ENCODE assay signal across 9 mouse cellular contexts in the genomic region with DNA sequence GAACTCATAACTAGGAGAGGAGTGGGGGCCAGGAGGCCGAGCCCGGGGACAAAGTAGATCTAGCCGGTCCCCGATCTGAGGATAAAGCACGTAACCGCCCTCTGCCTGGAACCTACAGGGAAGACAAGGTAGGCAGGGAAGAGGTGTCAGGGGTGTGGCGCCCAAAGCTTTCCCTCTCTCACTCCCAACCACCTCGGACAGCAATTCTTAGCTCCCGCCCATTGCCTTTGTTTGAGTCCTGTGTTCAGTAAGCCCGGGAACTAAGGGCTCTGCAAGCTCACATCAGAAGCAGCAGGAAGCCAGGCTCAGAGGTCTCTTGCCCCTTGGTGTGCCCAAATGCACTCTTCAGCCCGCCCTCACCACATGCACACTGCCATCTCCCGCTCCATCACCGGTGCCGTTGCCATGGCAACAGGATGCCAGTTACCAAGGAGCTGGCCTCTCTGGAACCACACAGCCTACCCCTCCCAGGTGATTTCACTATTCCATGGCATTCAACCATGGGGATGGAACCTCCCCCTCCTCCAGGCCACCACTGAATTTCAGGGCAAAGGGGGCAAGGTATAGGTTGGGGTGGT. TPM values are rescaled to one million over a fixed set of nuclear protein-coding genes. Genes with fewer than 3 reads are reported as not detected.
DNase-seq lines count a peak whose midpoint lies in the region; ATAC-seq lines count a peak whose summit lies in the region.
"Had no signal": no experiment of that assay in that cellular context is flagged by ENCODE, and none has a peak within 500 bp of the region (broad histone marks: within the 10 kb centered on the region; RNA-seq: fewer than 3 reads in every experiment).

No protein-coding gene starts in this region.

- no peak for DNase-seq in heart, embryonic 10.5 days (ENCODE audit: low spot score)
- no peak for DNase-seq in heart, postnatal 4 days
- DNase-seq in ZHBTc4 (ENCODE audit: low read depth, low spot score) = peak; percentile 84
- DNase-seq in midbrain, embryonic 10.5 days (ENCODE audit: low spot score) = peak; percentile 70
- no peak for DNase-seq in B cell, adult 2 months
- no peak for DNase-seq in ovary, postnatal 10 days (ENCODE audit: low spot score)

- peaks cover 91% of the 10 kb centered on the region for H3K4me1 ChIP-seq in heart, embryonic 10.5 days
- peaks cover 78% of the 10 kb centered on the region for H3K4me1 ChIP-seq in forebrain, embryonic 15.5 days
- peaks cover 100% of the 10 kb centered on the region for H3K4me1 ChIP-seq in midbrain, embryonic 10.5 days
- peaks cover 27% of the 10 kb centered on the region for H3K4me1 ChIP-seq in intestine, embryonic 15.5 days (replicated peaks)

- H3K9me3 ChIP-seq in heart, embryonic 10.5 days = no peaks in the 10 kb centered on the region
- H3K9me3 ChIP-seq in forebrain, embryonic 15.5 days = no peaks in the 10 kb centered on the region
- no peaks in the 10 kb centered on the region for H3K9me3 ChIP-seq in midbrain, embryonic 10.5 days (replicated peaks)
- H3K9me3 ChIP-seq in intestine, embryonic 15.5 days = no peaks in the 10 kb centered on the region

- H3K9ac ChIP-seq in forebrain, embryonic 15.5 days (replicated peaks) = peak overlapping the region; percentile 47
- H3K9ac ChIP-seq in intestine, embryonic 15.5 days = no peak overlapping the region

- H3K27me3 ChIP-seq in heart, embryonic 10.5 days (ENCODE audit: insufficient read depth, poor library complexity, severe bottlenecking) = peaks cover 17% of the 10 kb centered on the region
- no peaks in the 10 kb centered on the region for H3K27me3 ChIP-seq in forebrain, embryonic 15.5 days
- H3K27me3 ChIP-seq in midbrain, embryonic 10.5 days (ENCODE audit: low read depth, poor library complexity, severe bottlenecking) = peaks cover 7% of the 10 kb centered on the region
- no peaks in the 10 kb centered on the region for H3K27me3 ChIP-seq in intestine, embryonic 15.5 days (replicated peaks)

- peak overlapping the region; percentile 76 for H3K4me3 ChIP-seq in heart, embryonic 10.5 days
- peak overlapping the region; percentile 79 for H3K4me3 ChIP-seq in forebrain, embryonic 15.5 days
- peak overlapping the region; percentile 94 for H3K4me3 ChIP-seq in midbrain, embryonic 10.5 days
- no peak overlapping the region for H3K4me3 ChIP-seq in intestine, embryonic 15.5 days (replicated peaks)

- no peak for ATAC-seq in forebrain, embryonic 15.5 days (replicated peaks)
- ATAC-seq in intestine, embryonic 15.5 days = no peak
- ATAC-seq: CD4-positive, CD25-positive, alpha-beta regulatory T cell, adult 4 months had no signal

- 34% methylated on average over 14 of the region's 14 CpGs for WGBS in heart, embryonic 10.5 days
- 10% methylated on average over 14 of the region's 14 CpGs for WGBS in forebrain, embryonic 15.5 days
- WGBS in midbrain, embryonic 10.5 days = 16% methylated on average over 14 of the region's 14 CpGs
- WGBS in intestine, embryonic 15.5 days = 48% methylated on average over 14 of the region's 14 CpGs

- H3K36me3 ChIP-seq in heart, embryonic 10.5 days = peaks cover 39% of the 10 kb centered on the region
- 0 out of 2 replicates have a peak, but pooled peaks cover 5% of the 10 kb centered on the region for H3K36me3 ChIP-seq in forebrain, embryonic 15.5 days
- H3K36me3 ChIP-seq in midbrain, embryonic 10.5 days = peaks cover 39% of the 10 kb centered on the region
- peaks cover 4% of the 10 kb centered on the region; the same call in 1 of the 2 replicates for H3K36me3 ChIP-seq in intestine, embryonic 15.5 days

- peak overlapping the region; percentile 92 for H3K4me2 ChIP-seq in forebrain, embryonic 15.5 days (replicated peaks)
- no peak overlapping the region for H3K4me2 ChIP-seq in intestine, embryonic 15.5 days (replicated peaks)

- no peak overlapping the region for H3K27ac ChIP-seq in heart, embryonic 10.5 days
- peak overlapping the region; percentile 82 for H3K27ac ChIP-seq in forebrain, embryonic 15.5 days (replicated peaks)
- H3K27ac ChIP-seq in midbrain, embryonic 10.5 days (replicated peaks) = peak overlapping the region; percentile 79
- H3K27ac ChIP-seq in intestine, embryonic 15.5 days = no peak overlapping the region

RNA-seq across cellular contexts. Expression of a gene that starts 2.5 kb away (rescaled TPM):
- polyA plus RNA-seq in heart, embryonic 10.5 days (2016; fragmentation: Nextera tagmentation; extraction: Ambion mirVana) = 61.0 and 89.9 TPM in 2 replicates
- 100 to 1,000 TPM in 1 of 2 experiments, 10 to 100 TPM in 1; 98.5 to 117 TPM for total RNA-seq in heart, postnatal 4 days (2021)
- polyA plus RNA-seq in forebrain, embryonic 15.5 days (2015; fragmentation: Nextera tagmentation; extraction: Ambion mirVana) = 107 and 114 TPM in 2 replicates
- polyA plus RNA-seq in midbrain, embryonic 10.5 days (2016; fragmentation: Nextera tagmentation; extraction: Ambion mirVana) = 48.8 and 53.9 TPM in 2 replicates
- polyA plus RNA-seq in intestine, embryonic 15.5 days (2015; fragmentation: Nextera tagmentation; extraction: Ambion mirVana) = 9.8 and 10.2 TPM in 2 replicates

RNA-seq across cellular contexts. Expression of a gene that starts 8.6 kb away (rescaled TPM):
- polyA plus RNA-seq in heart, embryonic 10.5 days (2016; fragmentation: Nextera tagmentation; extraction: Ambion mirVana) = 0.18 and 0.95 TPM in 2 replicates
- total RNA-seq in heart, postnatal 4 days (2021) = under 1 TPM; 0.20 to 0.50 TPM
- 2.7 and 3.1 TPM in 2 replicates for polyA plus RNA-seq in forebrain, embryonic 15.5 days (2015; fragmentation: Nextera tagmentation; extraction: Ambion mirVana)
- polyA plus RNA-seq in midbrain, embryonic 10.5 days (2016; fragmentation: Nextera tagmentation; extraction: Ambion mirVana) = 1.2 and 1.9 TPM in 2 replicates
- 0.77 and 0.87 TPM in 2 replicates for polyA plus RNA-seq in intestine, embryonic 15.5 days (2015; fragmentation: Nextera tagmentation; extraction: Ambion mirVana)

RNA-seq across cellular contexts. Expression of a gene that starts 22.6 kb away (rescaled TPM):
- polyA plus RNA-seq in heart, embryonic 10.5 days (2016; fragmentation: Nextera tagmentation; extraction: Ambion mirVana) = 27.2 and 32.4 TPM in 2 replicates
- 1 to 10 TPM; 5.8 to 7.0 TPM for total RNA-seq in heart, postnatal 4 days (2021)
- polyA plus RNA-seq in forebrain, embryonic 15.5 days (2015; fragmentation: Nextera tagmentation; extraction: Ambion mirVana) = 26.3 and 27.2 TPM in 2 replicates
- polyA plus RNA-seq in midbrain, embryonic 10.5 days (2016; fragmentation: Nextera tagmentation; extraction: Ambion mirVana) = 45.0 and 50.7 TPM in 2 replicates
- polyA plus RNA-seq in intestine, embryonic 15.5 days (2015; fragmentation: Nextera tagmentation; extraction: Ambion mirVana) = 25.1 and 25.6 TPM in 2 replicates

RNA-seq across cellular contexts. Expression of a gene that starts 22.7 kb away (rescaled TPM):
- 104 and 161 TPM in 2 replicates for polyA plus RNA-seq in heart, embryonic 10.5 days (2016; fragmentation: Nextera tagmentation; extraction: Ambion mirVana)
- total RNA-seq in heart, postnatal 4 days (2021) = 10 to 100 TPM; 41.6 to 46.1 TPM
- 112 and 115 TPM in 2 replicates for polyA plus RNA-seq in forebrain, embryonic 15.5 days (2015; fragmentation: Nextera tagmentation; extraction: Ambion mirVana)
- polyA plus RNA-seq in midbrain, embryonic 10.5 days (2016; fragmentation: Nextera tagmentation; extraction: Ambion mirVana) = 148 and 166 TPM in 2 replicates
- polyA plus RNA-seq in intestine, embryonic 15.5 days (2015; fragmentation: Nextera tagmentation; extraction: Ambion mirVana) = 140 and 143 TPM in 2 replicates

RNA-seq across cellular contexts. Expression of a gene that starts 48.3 kb away (rescaled TPM):
- 15.6 and 24.1 TPM in 2 replicates for polyA plus RNA-seq in heart, embryonic 10.5 days (2016; fragmentation: Nextera tagmentation; extraction: Ambion mirVana)
- total RNA-seq in heart, postnatal 4 days (2021) = 10 to 100 TPM; 27.0 to 29.1 TPM
- polyA plus RNA-seq in forebrain, embryonic 15.5 days (2015; fragmentation: Nextera tagmentation; extraction: Ambion mirVana) = 22.2 and 25.9 TPM in 2 replicates
- polyA plus RNA-seq in midbrain, embryonic 10.5 days (2016; fragmentation: Nextera tagmentation; extraction: Ambion mirVana) = 6.0 and 8.6 TPM in 2 replicates
- polyA plus RNA-seq in intestine, embryonic 15.5 days (2015; fragmentation: Nextera tagmentation; extraction: Ambion mirVana) = 5.8 and 6.8 TPM in 2 replicates
- polyA plus RNA-seq: CD4-positive, CD25-positive, alpha-beta regulatory T cell, adult 4 months had no signal

Comparison
In these comparisons a context has a peak if more than half of its experiments do, and no peak if none do; other contexts are left out.
1. DNase-seq: peak in ZHBTc4 (single experiment) and midbrain, embryonic 10.5 days (single experiment); none in heart, embryonic 10.5 days (single experiment), heart, postnatal 4 days (single experiment), B cell, adult 2 months (0 of 2) and ovary, postnatal 10 days (single experiment).
2. H3K27ac ChIP-seq: peak in forebrain, embryonic 15.5 days (single experiment) and midbrain, embryonic 10.5 days (single experiment); none in heart, embryonic 10.5 days (single experiment) and intestine, embryonic 15.5 days (single experiment).